Mouse (Mus musculus) layer of hippocampus, adult 18-20 months (tissue): ENCODE measurements around the gene Tex10. TPM values are rescaled to one million over a fixed set of nuclear protein-coding genes. Genes with fewer than 3 reads are reported as not detected.
"Not testable (repeated sequence)": the region's sequence is repeated elsewhere in the genome, so short reads cannot be mapped to it uniquely, and the experiment has no call there.

Experiments
- DNase-seq, 2 experiments: peaks; one replicate each; pipeline ENCODE4 v3.0.0; 2022; ENCODE audit warnings: low spot score in 2 of 2
- total RNA-seq, 2 experiments: library from RNA; stranded (reverse); gene quantifications; 2 replicates each; pipeline ENCODE4 v1.2.3; 2021

Tex10 gene
- total RNA-seq, 2 experiments from 2014 or later: 24.2 to 26.8 TPM

DNA sequence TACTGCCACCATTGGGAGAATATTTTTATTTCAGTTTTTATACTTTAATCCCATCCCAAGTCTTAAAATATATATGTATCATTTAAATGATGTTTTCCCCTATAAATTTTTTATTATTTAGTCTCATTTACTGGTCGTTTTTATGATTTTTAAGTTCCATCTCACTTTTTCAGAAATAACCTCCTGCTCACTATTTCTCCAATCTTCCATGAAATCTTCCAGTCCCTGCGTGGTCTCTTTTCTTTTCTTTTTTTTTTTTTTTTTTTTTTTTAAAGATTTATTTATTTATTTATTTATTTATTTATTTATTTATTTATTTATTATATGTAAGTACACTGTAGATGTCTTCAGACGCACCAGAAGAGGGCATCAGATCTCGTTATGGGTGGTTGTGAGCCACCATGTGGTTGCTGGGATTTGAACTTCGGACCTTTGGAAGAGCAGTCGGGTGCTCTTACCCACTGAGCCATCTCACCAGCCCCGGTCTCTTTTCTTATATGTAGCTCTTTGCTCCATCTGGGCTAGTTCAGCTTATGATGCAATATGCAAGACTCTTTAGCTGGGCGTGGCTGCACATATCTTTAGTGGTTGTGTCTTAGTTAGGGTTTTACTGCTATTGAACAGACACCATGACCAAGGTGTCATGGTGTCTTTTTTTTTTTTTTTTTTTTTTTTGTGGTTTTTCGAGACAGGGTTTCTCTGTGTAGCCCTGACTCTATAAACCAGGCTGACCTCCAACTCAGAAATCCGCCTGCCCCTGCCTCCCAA is 67.4 kb downstream of the Tex10 start:
- not testable (repeated sequence) for DNase-seq

DNA sequence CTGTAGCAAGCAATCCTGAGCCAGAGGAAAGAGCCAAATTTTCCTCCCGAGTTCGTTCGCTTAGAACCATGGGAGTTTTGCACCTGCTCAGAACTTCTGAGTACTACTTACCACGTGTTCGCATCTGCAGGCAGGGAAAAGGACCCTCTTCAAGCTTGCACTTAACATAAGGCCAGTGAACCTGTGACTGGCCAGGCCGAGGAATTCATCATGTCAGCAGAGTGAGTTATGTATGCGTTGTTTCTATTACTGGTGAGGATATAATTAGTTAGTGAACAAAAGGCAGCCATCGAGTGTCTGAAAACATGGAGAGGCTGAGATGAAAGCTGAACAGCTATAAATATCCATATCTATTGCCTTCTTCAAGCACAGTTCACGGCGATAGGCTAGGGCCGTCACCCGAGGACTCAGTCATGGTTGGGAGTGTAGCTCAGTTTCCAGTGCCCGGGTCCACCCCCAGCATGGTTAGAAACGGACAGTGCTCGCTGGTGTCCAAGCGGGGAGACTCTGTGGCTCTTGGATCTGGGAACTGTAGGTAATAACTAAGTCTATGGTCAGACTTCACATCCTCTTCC is 70.1 kb downstream of the Tex10 start:
- DNase-seq: no peak

DNA sequence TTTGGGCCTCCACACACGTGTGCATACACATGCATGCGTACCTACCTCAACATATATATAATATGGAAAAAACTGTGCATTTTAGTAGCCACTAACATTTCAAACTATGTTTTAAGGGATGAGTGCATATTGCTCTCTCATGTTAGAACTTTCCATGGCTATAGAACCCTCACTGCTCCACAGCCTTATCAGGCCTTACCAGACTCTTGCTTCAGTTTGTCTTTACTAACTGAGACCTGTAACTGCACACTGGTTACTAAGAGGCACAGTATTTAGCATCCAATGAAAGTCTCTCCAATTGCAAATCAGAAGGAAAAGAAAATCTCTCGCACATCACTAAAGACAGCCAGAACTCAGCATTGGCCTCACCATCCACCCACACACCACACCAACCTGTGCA is 76.3 kb downstream of the Tex10 start:
- DNase-seq: no peak

DNA sequence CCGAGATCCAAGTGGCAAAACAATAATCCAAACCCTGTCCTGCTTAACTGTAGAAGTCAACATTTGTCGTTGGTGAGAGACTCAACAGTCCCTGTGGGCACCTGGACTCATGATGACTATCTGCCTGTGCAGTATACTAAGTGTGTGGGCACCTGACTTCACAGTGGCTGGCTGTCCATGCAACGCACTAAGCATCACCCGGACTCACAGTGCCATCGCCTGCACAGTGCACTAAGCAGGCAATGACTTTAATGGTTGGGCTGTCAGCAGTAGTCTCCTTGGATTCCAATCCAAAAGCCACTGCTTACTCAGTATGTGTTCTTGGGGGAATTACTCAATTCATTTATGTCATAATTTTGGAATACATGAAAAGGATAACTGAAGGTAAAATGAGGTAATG is 90.8 kb downstream of the Tex10 start:
- DNase-seq: no peak

DNA sequence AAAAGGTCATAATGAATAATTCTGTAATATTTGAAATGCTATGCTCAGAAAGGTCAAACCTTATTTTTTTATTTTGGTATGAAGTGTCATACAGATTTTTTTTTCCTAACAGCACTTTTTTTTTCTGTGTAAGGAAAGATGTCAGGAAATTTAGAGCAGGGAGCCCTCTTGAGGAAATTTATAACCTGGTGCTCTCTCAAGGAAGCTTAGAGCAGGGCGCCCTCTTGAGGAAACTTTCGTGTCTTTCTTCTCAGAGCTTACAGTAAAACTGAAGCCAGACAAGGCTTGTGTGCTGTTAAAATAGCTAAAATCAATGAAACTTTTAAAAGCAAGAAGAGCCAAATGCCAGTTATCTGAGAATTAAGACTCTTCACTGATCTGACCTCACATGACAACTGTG is 92.3 kb downstream of the Tex10 start:
- DNase-seq: peak; percentile 65 to 92

Other genes starting within 250 kb of the Tex10 start
- 10 to 100 TPM; 36.7 to 38.8 TPM for gene Erp44, start 193.9 kb downstream of the Tex10 start, total RNA-seq
- 10 to 100 TPM; 12.9 to 13.2 TPM for gene Invs, start 193.7 kb downstream of the Tex10 start, total RNA-seq
- gene Msantd3, start 66.5 kb upstream of the Tex10 start, total RNA-seq: 10 to 100 TPM; 18.5 to 19.1 TPM
- gene Tmeff1, start 111.7 kb upstream of the Tex10 start, total RNA-seq: 100 to 1,000 TPM; 126 to 132 TPM
- gene Cavin4, start 190.1 kb upstream of the Tex10 start, total RNA-seq: 1 to 10 TPM; 1.5 to 1.7 TPM